Mouse (Mus musculus) stomach, postnatal 0 days (tissue): ENCODE measurements at regions not wholly inside any gene's neighbourhood (a gene's known extent, or its start where the extent isn't known, plus 50 kb on each side); places are given as distances from the start of the nearest gene placed in this dataset.

Experiments used
- CTCF ChIP-seq: IDR thresholded peaks from 2 replicates; pipeline ENCODE4 v1.5.1; 2016; ENCODE audit warnings: antibody characterized with exemption, low read depth, mild to moderate bottlenecking, moderate library complexity
- EP300 ChIP-seq: optimal IDR thresholded peaks from 2 replicates; pipeline ENCODE3; 2016; ENCODE audit warnings: antibody characterized with exemption

- TF ChIP-seq CTCF = no peak
- TF ChIP-seq EP300 = no peak
These were observed 155.3 kb upstream of the Plxnc1 start for GRCm38 (mm10) chr10:95099906-95100305.
